Mouse (Mus musculus) sigmoid colon, adult 10 weeks (tissue): Measurements from ENCODE around the gene Pofut1. TPM values are rescaled to one million over a fixed set of nuclear protein-coding genes. Genes with fewer than 3 reads are reported as not detected.

Experiments used
- polyA plus RNA-seq: library from polyadenylated mRNA; stranded (reverse); fragments of 350-450 nt; fragmentation: Illumina TruSeq; extraction: RNeasy Lipid Tissue Mini Kit (QIAGEN cat#74804); gene quantifications from one replicate; pipeline ENCODE4 v1.2.3, GENCODE M21; 2014; ENCODE audit warnings: low read depth, low replicate concordance

The Pofut1 gene
- 20.4 TPM for polyA plus RNA-seq

GRCm38 (mm10) chr2:153241250-153242014, at the start of gene Pofut1, which contains the start of gene Plagl2:
TSS of gene Pofut1 (plus strand) at chr2:153241533.
TSS of gene Plagl2 (minus strand) at chr2:153241426.

GRCm38 (mm10) chr2:153224946-153225594, 16.3 kb upstream of the Pofut1 start, which contains the start of gene Tspyl3:
TSS of gene Tspyl3 (minus strand) at chr2:153225441.

GRCm38 (mm10) chr2:153290938-153291928, 49.9 kb downstream of the Pofut1 start, which contains the start of gene Kif3b:
TSS of gene Kif3b (plus strand) at chr2:153291413.

Other genes starting within 250 kb of the Pofut1 start
- gene Pdrg1, start 226.1 kb upstream of the Pofut1 start, polyA plus RNA-seq: 38.5 TPM
- gene Xkr7, start 209.7 kb upstream of the Pofut1 start, polyA plus RNA-seq: not detected
- 0.91 TPM for gene Ccm2l, start 175.6 kb upstream of the Pofut1 start, polyA plus RNA-seq
- 0.41 TPM for gene Hck, start 133.1 kb upstream of the Pofut1 start, polyA plus RNA-seq
- gene Tm9sf4, start 80.2 kb upstream of the Pofut1 start, polyA plus RNA-seq: 75.4 TPM
- 1.6 TPM for gene Tspyl3, start 16.1 kb upstream of the Pofut1 start, polyA plus RNA-seq
- 25.4 TPM for gene Plagl2, start 107 bp upstream of the Pofut1 start, polyA plus RNA-seq
- gene Kif3b, start 49.9 kb downstream of the Pofut1 start, polyA plus RNA-seq: 24.2 TPM
- 26.2 TPM for gene Asxl1, start 104.3 kb downstream of the Pofut1 start, polyA plus RNA-seq